Mouse (Mus musculus): ENCODE measurements around the gene Mettl3.

Gene Mettl3

GRCm38 (mm10) chr14:52295558-52296264 is 9.2 kb downstream of the Mettl3 start:
- no peak for DNase-seq (ENCODE audit: low read depth in 2 of 2, low spot score in 2 of 2)

- DNase-seq (ENCODE audit: low read depth in 2 of 2, low spot score in 2 of 2) = no peak
Measured at GRCm38 (mm10) chr14:52284191-52284590, 20.7 kb downstream of the Mettl3 start.

GRCm38 (mm10) chr14:52283629-52284028 is 21.3 kb downstream of the Mettl3 start:
- no peak for DNase-seq (ENCODE audit: low read depth in 2 of 2, low spot score in 2 of 2)

- no peak for DNase-seq (ENCODE audit: low read depth in 2 of 2, low spot score in 2 of 2)
Measured at GRCm38 (mm10) chr14:52279747-52280120, 25.2 kb downstream of the Mettl3 start.

GRCm38 (mm10) chr14:52278932-52279746 is 25.8 kb downstream of the Mettl3 start, which contains the start of the genes Tox4 and Rab2b:
Tox4 (plus strand) TSS chr14:52279146.
Rab2b (minus strand) TSS chr14:52279545.
- peak; percentile 99 for DNase-seq (ENCODE audit: low read depth in 2 of 2, low spot score in 2 of 2)

GRCm38 (mm10) chr14:52277210-52277609 is 27.7 kb downstream of the Mettl3 start:
- no peak for DNase-seq (ENCODE audit: low read depth in 2 of 2, low spot score in 2 of 2)

GRCm38 (mm10) chr14:52272781-52273180 is 32.1 kb downstream of the Mettl3 start:
- DNase-seq (ENCODE audit: low read depth in 2 of 2, low spot score in 2 of 2) = no peak

GRCm38 (mm10) chr14:52257484-52258213 is 47.3 kb downstream of the Mettl3 start, which contains the start of gene Chd8:
Chd8 (minus strand) TSS chr14:52257780.
- peak; percentile 98 for DNase-seq (ENCODE audit: low read depth in 2 of 2, low spot score in 2 of 2)

- DNase-seq (ENCODE audit: low read depth in 2 of 2, low spot score in 2 of 2) = peak in 1 of 2 experiments; percentile 25
Measured at GRCm38 (mm10) chr14:52256311-52257175, 48.4 kb downstream of the Mettl3 start.

GRCm38 (mm10) chr14:52246129-52246528 is 58.8 kb downstream of the Mettl3 start:
- DNase-seq (ENCODE audit: low read depth in 2 of 2, low spot score in 2 of 2) = no peak
